Mouse (Mus musculus) intestine, embryonic 14.5 days (tissue): ENCODE results near the gene Slc30a9. TPM values are rescaled to one million over a fixed set of nuclear protein-coding genes. Genes with fewer than 3 reads are reported as not detected.
A peak's percentile ranks its signal among the peaks of the same experiment; 100 is the strongest.

Experiments used
- ATAC-seq: fragments of 200-750 bp; cut with Nextera tagmentation; replicated peaks from 2 replicates; pipeline ENCODE4 v1.8.0; 2017; ENCODE audit warnings: low read depth, moderate number of reproducible peaks, moderate TSS enrichment, moderate library complexity; ENCODE audit not compliant: low FRiP score, low TSS enrichment
- DNase-seq: peaks from one replicate; pipeline ENCODE4 v3.0.0-alpha.2; 2018; ENCODE audit warnings: low spot score
- H3K27ac ChIP-seq: fragments of 300-500 bp; sonication (generic); 2 replicates; pipeline ENCODE4 v1.5.1; 2014; ENCODE audit warnings: low read depth, mild to moderate bottlenecking, control low read depth
- H3K27me3 ChIP-seq: fragments of 300-500 bp; sonication (generic); replicated peaks from 2 replicates; pipeline ENCODE4 v1.6.1; 2014; ENCODE audit warnings: low read length, control low read depth; ENCODE audit not compliant: control insufficient read depth, insufficient read depth
- H3K36me3 ChIP-seq: fragments of 300-500 bp; sonication (generic); 2 replicates; pipeline ENCODE4 v1.6.1; 2014; ENCODE audit warnings: low read length, control low read depth; ENCODE audit not compliant: control insufficient read depth, insufficient read depth
- H3K4me1 ChIP-seq: fragments of 300-500 bp; sonication (generic); replicated peaks from 2 replicates; pipeline ENCODE4 v1.6.1; 2014; ENCODE audit warnings: low read length, control low read depth, mixed read lengths; ENCODE audit not compliant: control insufficient read depth, insufficient read depth
- H3K4me2 ChIP-seq: fragments of 300-500 bp; sonication (generic); 2 replicates; pipeline ENCODE4 v1.6.1; 2014; ENCODE audit warnings: low read length
- H3K4me3 ChIP-seq: fragments of 300-500 bp; sonication (generic); 2 replicates; pipeline ENCODE4 v1.5.1; 2014; ENCODE audit warnings: low read depth, low read length, control low read depth, mixed read lengths
- H3K9ac ChIP-seq: fragments of 300-500 bp; sonication (generic); 2 replicates; pipeline ENCODE4 v1.6.1; 2014; ENCODE audit warnings: mild to moderate bottlenecking, low read length
- H3K9me3 ChIP-seq: fragments of 300-500 bp; sonication (generic); 2 replicates; pipeline ENCODE4 v1.6.1; 2016; ENCODE audit warnings: low read length, control low read depth; ENCODE audit not compliant: control insufficient read depth
- WGBS: fragments of 180-500 bp; shearing (Covaris S2); extraction: QIAGEN DNeasy Blood & Tissue Kit; methylation state at CpG from one replicate; pipeline ENCODE4 v1.1.7; 2014; 5-methylcytosine and 5-hydroxymethylcytosine counted together
- polyA plus RNA-seq: library from polyadenylated mRNA; unstranded; fragments of >200 nt; fragmentation: Nextera tagmentation; extraction: Ambion mirVana; gene quantifications from 2 replicates; pipeline ENCODE4 v1.2.1, GENCODE M21; 2014

Slc30a9 gene
- polyA plus RNA-seq, 1 experiment from 2014 or later: 98.2 TPM

DNA sequence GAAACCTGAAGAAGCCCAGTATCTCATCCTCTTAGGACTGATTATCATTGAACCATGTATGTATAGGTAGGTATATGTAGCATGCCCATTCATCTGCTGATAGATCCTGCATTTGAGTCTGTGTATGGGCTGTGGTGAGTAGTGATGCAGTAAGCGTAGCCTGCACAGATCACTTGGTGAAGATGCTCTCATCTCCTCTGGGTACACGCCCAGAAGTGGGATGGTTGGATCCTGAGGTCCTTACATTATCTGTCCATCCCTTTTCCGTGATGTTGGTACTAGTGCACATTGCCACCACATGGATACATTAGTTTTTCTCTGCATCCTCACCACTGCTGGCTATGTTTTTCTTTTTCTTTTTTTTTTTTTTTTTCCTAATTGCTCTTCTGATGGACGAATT, 26.9 kb upstream of the Slc30a9 start:
- Histone ChIP-seq H3K4me1 (no peaks in the 10 kb centered on the region), H3K4me2 (no peak overlapping the region), H3K9ac (no peak overlapping the region), H3K27me3 (no peaks in the 10 kb centered on the region), H3K9me3 (no peaks in the 10 kb centered on the region), H3K27ac (no peak overlapping the region), H3K36me3 (peaks cover 36% of the 10 kb centered on the region), H3K4me3 (no peak overlapping the region)
- peak; percentile 28 for DNase-seq
- WGBS: 95% methylated on average over 4 of the region's 4 CpGs
- ATAC-seq: no peak

DNA sequence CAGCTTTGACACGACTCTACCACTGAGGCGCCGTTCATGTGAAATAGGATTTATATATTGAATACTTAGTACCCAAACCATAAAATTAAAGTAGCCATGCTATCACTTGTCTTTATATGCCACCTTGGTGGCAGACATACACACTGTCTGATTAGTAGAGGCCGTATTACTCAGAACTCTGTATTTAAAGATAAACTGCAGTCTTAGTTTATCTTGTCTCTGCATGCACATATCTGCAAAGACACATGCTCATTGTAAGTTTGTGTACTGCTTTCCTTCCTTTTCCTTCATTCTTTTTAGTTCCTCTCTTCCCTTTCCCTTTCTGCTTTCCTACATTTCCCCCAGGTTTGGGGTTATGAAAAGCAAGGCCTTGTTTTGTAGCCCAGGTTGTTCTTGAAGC, 26.4 kb upstream of the Slc30a9 start:
- DNase-seq (no peak), ATAC-seq (no peak)
- no peak overlapping the region for H3K27ac ChIP-seq
- 95% methylated on average over 4 of the region's 4 CpGs for WGBS
- no peak overlapping the region for H3K9ac ChIP-seq
- H3K4me2 ChIP-seq: no peak overlapping the region
- H3K36me3 ChIP-seq: peaks cover 41% of the 10 kb centered on the region
- no peak overlapping the region for H3K4me3 ChIP-seq
- no peaks in the 10 kb centered on the region for H3K27me3 ChIP-seq
- H3K4me1 ChIP-seq: no peaks in the 10 kb centered on the region
- H3K9me3 ChIP-seq: no peaks in the 10 kb centered on the region

DNA sequence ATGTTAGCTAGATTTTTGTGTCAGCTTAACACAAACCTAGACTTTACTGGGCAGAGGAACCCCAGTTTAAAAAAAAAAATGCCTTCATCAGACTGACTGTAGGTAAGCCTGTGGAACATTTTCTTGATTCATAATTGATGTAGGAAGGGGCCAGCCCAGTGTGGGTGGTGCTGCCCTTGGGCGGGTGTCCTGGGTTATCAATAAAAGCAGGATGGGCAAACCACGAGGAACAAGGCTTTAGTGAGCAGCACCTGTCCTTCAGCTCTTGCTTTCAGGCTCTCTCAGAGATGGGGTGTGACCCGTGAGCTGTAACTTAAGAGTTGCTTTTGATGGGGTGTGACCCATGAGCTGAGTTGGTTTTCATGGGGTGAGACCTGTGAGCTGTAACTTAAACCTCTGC, 11.7 kb upstream of the Slc30a9 start:
- no peak overlapping the region for H3K4me3 ChIP-seq
- H3K9ac ChIP-seq: no peak overlapping the region
- peaks cover 18% of the 10 kb centered on the region; the same call in 1 of the 2 replicates for H3K36me3 ChIP-seq
- H3K4me1 ChIP-seq: no peaks in the 10 kb centered on the region
- H3K9me3 ChIP-seq: no peaks in the 10 kb centered on the region
- no peak for ATAC-seq
- WGBS: 55% methylated on average over 3 of the region's 3 CpGs
- H3K27ac ChIP-seq: no peak overlapping the region
- no peak for DNase-seq
- H3K4me2 ChIP-seq: no peak overlapping the region
- no peaks in the 10 kb centered on the region for H3K27me3 ChIP-seq

DNA sequence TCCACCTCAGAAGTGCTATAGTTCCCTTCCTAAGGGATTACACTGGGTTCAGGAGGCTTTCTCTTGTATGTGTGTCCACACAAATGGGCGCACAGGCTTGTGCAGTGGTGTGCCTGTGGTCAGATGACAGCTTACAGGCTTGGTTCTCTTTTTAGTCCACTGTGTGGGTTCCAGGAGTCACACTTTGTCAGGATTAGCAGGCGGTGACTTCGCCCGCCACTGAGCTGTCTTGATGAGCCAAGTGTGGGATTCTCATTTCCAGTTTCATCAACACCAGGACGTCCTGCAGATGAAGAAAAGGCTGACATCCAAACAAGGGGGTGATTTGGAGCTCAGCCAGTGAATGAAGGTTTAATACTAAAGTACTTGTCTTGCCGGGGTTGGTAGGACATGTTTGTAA, 11.1 kb upstream of the Slc30a9 start:
- no peaks in the 10 kb centered on the region for H3K4me1 ChIP-seq
- H3K36me3 ChIP-seq: peaks cover 16% of the 10 kb centered on the region; the same call in 1 of the 2 replicates
- no peak overlapping the region for H3K9ac ChIP-seq
- no peak overlapping the region for H3K4me3 ChIP-seq
- 84% methylated on average over 6 of the region's 6 CpGs for WGBS
- no peak for ATAC-seq
- H3K27me3 ChIP-seq: no peaks in the 10 kb centered on the region
- no peak overlapping the region for H3K27ac ChIP-seq
- H3K9me3 ChIP-seq: no peaks in the 10 kb centered on the region
- DNase-seq: no peak
- H3K4me2 ChIP-seq: no peak overlapping the region

DNA sequence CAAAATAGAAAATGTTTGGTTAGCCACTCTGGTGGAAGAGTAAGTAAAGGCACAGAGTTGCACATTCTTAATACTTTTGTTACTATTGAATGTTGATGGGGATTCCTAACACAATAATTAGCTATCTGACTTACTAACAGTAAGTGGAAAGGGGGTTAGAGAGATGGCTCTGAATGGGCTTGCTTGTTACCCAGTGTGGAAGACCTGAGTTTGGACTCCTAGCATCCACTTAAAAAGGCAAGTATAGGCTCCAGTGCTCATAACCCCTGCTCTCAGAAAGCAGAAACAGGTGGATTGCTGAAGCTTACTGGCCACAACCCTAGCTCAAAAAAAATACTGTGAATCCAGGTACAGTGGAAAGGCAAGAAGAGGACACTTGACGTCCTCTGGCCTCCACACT, 10.6 kb upstream of the Slc30a9 start:
- no peak overlapping the region for H3K4me3 ChIP-seq
- H3K27me3 ChIP-seq: no peaks in the 10 kb centered on the region
- H3K36me3 ChIP-seq: peaks cover 12% of the 10 kb centered on the region; the same call in 1 of the 2 replicates
- no peaks in the 10 kb centered on the region for H3K4me1 ChIP-seq
- DNase-seq (no peak), ATAC-seq (no peak)
- no peak overlapping the region for H3K27ac ChIP-seq
- 90% methylated on average over 1 of the region's 1 CpGs for WGBS
- H3K9ac ChIP-seq: no peak overlapping the region
- H3K4me2 ChIP-seq: no peak overlapping the region
- no peaks in the 10 kb centered on the region for H3K9me3 ChIP-seq

DNA sequence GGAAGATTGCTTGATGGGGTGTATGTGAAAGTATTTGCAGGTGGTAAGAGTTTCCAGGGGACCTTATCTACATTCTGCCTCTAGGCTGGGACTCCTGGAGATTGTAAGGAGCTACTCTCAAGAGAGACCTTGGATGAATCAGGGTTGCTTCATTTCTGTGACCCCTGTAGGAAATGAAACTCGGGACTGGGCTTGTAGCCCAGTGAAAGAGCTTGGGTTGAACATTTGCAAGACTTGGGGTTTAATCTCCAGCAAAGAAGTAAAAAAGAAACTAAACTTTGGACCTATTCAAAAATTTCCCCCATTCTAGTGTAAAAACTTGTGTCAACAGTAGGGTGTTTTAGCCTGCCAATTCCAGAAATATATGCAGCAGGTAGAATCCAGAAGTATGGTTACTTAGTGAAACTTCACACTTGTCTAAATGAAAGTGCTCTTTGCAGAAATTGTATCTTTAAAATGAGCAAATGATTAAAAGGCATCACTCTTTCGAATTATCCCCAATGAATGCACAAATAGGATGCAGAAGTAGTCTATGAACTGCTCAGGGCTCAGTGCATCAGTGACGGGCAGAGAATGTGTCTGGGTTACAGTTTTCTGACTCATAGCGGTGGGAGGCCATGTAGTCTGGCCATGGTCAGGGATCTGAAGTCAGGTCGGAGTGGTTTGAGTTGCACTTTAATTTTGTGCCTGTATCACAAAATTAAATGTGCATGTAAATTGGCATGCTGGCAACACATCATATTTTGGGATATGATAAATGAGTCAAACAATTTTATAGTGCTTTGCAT, 9.5 kb upstream of the Slc30a9 start:
- Histone ChIP-seq H3K36me3 (peaks cover 4% of the 10 kb centered on the region; the same call in 1 of the 2 replicates), H3K4me1 (no peaks in the 10 kb centered on the region), H3K9me3 (no peaks in the 10 kb centered on the region), H3K4me2 (no peak overlapping the region), H3K27ac (no peak overlapping the region), H3K9ac (no peak overlapping the region), H3K4me3 (no peak overlapping the region), H3K27me3 (no peaks in the 10 kb centered on the region)
- 86% methylated on average over 5 of the region's 5 CpGs for WGBS
- DNase-seq: no peak
- ATAC-seq: no peak

DNA sequence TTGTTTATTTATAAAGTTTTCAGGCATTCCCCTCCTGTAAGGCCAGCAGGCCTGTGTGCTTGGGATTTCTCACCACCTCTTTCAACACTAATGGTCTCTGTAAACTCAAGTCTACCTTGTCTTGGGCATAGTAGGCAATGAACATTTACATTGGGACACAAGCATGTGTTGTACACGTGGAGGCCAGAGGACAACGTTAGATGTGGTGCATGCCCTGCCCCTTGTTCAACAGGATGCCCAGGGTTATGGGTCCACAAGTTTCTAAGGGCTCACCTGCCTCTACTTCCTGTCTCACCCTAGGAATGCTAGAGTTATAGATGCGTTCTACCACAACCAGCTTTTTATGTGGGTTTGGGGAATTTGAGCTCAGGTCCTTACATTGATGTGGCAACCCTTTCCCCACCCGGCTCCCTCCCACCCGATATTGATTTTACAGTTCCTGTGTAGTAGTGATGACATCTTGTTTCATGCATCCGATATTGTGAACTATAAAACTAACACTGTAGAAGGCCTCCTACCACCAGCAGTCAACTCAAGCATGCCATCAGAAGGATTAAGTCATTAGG, 6.8 kb upstream of the Slc30a9 start:
- Histone ChIP-seq H3K4me2 (no peak overlapping the region), H3K4me1 (no peaks in the 10 kb centered on the region), H3K36me3 (no peaks in the 10 kb centered on the region), H3K27ac (no peak overlapping the region), H3K27me3 (no peaks in the 10 kb centered on the region), H3K9me3 (no peaks in the 10 kb centered on the region), H3K4me3 (no peak overlapping the region), H3K9ac (no peak overlapping the region)
- ATAC-seq: no peak
- 90% methylated on average over 6 of the region's 6 CpGs for WGBS
- DNase-seq: no peak

DNA sequence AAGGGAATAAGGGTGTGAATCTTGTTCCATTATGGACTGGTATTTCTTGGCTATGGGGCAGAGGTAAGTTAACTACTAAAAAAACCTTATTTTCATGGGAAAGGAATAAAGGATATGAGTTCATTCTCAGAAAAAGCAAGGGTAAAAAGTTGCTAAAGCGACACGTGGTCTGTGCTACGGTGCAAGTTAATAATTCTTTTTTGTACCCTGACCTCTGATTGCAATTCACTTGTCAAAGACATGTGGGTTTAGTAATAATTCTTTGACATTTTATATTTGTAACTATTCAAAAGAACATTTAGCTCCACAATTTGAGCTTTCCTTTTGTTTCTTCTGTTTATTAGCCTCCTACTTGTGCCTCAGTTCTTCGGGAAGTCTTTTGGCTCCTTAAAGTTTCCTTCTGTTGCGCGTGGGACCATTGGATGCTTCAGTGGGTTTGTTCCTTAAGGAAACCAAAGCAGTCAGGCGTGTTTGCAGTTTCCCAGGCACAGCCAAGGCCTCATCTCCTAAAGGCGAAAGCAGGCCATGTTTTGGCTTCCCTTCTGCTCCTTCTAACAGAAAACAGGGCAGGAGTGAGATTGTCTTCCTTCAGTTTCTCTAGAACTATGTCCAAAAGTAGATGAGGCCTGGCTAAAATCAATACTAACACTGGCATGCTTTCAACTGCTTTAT, 5.7 kb upstream of the Slc30a9 start:
- 91% methylated on average over 8 of the region's 8 CpGs for WGBS
- Histone ChIP-seq H3K9ac (no peak overlapping the region), H3K4me3 (no peak overlapping the region), H3K9me3 (no peaks in the 10 kb centered on the region), H3K4me1 (no peaks in the 10 kb centered on the region), H3K36me3 (no peaks in the 10 kb centered on the region), H3K27ac (no peak overlapping the region), H3K27me3 (no peaks in the 10 kb centered on the region), H3K4me2 (no peak overlapping the region)
- DNase-seq (no peak), ATAC-seq (no peak)
